Mouse (Mus musculus): ENCODE results near the gene Fcho1. TPM values are rescaled to one million over a fixed set of nuclear protein-coding genes. Genes with fewer than 3 reads are reported as not detected.

Fcho1 gene
- polyA plus RNA-seq, 1 experiment from 2014 or later = 1.4 TPM

DNA sequence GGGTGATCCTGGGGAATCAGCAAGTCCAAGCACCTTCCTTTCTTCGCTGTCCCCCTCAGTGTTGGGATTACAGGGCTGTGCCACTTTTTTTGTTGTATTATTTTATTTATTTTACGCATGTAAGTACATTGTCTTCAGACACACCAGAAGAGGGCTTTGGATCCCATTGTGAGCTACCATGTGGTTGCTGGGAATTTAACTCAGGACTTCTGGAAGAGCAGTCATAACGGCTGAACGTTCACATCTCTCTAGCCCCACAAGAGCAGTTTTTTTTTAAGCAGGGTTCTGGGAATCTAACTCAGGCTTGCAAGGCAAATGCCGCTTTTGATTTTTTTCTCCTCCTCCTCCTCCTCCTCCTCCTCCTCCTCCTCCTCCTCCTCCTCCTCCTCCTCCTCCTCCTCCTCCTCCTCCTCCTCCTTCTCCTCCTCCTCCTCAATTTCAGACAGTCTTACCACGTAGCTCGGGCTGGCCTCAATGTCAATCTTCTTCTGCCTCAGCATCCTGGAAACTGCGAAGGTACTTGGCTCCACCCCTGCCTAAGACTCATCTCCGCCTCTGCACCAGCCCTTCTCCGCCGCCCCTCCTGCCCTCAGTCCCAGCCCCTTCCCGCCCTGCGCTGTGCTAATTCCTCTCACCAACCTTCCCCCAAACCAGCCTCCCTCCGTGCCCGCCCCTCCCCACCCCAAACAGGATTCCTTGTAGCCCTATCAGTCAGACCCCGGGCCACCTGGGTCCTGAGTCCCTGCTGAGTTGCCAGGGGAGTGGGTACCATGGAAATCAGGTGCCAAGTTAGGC lies 3.5 kb upstream of the Fcho1 start:
- Histone ChIP-seq H3K4me3 (ENCODE audit: control insufficient read depth in 1 of 2, insufficient read depth in 1 of 2, low read depth in 1 of 2, low read length in 2 of 2) (peak overlapping the region; percentile 19 to 35; a peak in 3 of 4 replicates), H3K4me1 (ENCODE audit: control insufficient read depth in 2 of 2, insufficient read depth in 2 of 2, low read length in 2 of 2) (peaks cover 4 to 8% of the 10 kb centered on the region in 2 experiments; a peak in 2 of 4 replicates), H3K36me3 (ENCODE audit: control insufficient read depth, insufficient read depth, low read length) (no peaks in the 10 kb centered on the region), H3K4me2 (ENCODE audit: low read length) (peak overlapping the region; percentile 60), H3K27ac (replicated peaks in 1 of 2; ENCODE audit: control insufficient read depth in 1 of 2, insufficient read depth in 1 of 2, low read depth in 2 of 2, low read length in 2 of 2) (no peak overlapping the region), H3K9ac (ENCODE audit: low read length) (peak overlapping the region; percentile 8; the same call in 1 of the 2 replicates), H3K27me3 (ENCODE audit: control insufficient read depth, insufficient read depth, low read length) (peaks cover 48% of the 10 kb centered on the region), H3K9me3 (ENCODE audit: control insufficient read depth, low read length) (no peaks in the 10 kb centered on the region)
- no peak for ATAC-seq (ENCODE audit: insufficient number of reproducible peaks, insufficient read depth, low FRiP score, low read depth)
- WGBS = 6% methylated on average over 16 of the region's 16 CpGs

DNA sequence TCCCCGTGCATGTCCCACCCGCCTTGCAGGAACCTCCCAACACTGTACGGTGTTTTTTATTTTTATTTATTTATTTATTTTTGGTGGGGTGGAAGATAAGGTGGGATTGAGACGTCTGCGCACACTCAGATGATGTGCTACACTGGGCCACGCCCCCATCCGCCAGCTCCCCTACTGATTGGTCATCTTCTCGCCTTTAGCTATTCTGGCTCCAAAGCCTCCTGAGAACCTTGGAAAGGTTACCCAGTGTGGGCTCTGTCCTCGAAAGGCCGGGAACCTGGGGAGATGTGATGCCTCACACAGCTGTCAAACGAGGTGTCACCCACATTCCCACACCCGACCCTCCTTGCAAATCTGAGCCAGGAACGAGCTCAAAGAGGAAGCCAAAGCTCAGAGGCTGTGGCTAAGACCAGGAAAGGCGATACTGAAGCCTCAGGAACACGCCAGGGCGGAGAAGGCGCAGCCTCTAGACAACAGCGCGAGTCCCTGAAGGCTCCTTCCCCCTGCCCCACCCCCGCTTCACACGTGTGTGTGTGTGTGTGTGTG lies 2.8 kb upstream of the Fcho1 start:
- Histone ChIP-seq H3K9me3 (ENCODE audit: control insufficient read depth, low read length) (no peaks in the 10 kb centered on the region), H3K9ac (ENCODE audit: low read length) (peak overlapping the region; percentile 8; the same call in 1 of the 2 replicates), H3K36me3 (ENCODE audit: control insufficient read depth, insufficient read depth, low read length) (no peaks in the 10 kb centered on the region), H3K4me2 (ENCODE audit: low read length) (peak overlapping the region; percentile 60), H3K27me3 (ENCODE audit: control insufficient read depth, insufficient read depth, low read length) (peaks cover 53% of the 10 kb centered on the region), H3K27ac (replicated peaks in 1 of 2; ENCODE audit: control insufficient read depth in 1 of 2, insufficient read depth in 1 of 2, low read depth in 2 of 2, low read length in 2 of 2) (no peak overlapping the region), H3K4me1 (ENCODE audit: control insufficient read depth in 2 of 2, insufficient read depth in 2 of 2, low read length in 2 of 2) (peaks cover 4 to 8% of the 10 kb centered on the region in 2 experiments; a peak in 2 of 4 replicates), H3K4me3 (ENCODE audit: control insufficient read depth in 1 of 2, insufficient read depth in 1 of 2, low read depth in 1 of 2, low read length in 2 of 2) (peak overlapping the region; percentile 19 to 35; a peak in 3 of 4 replicates)
- WGBS = 7% methylated on average over 20 of the region's 21 CpGs
- ATAC-seq (ENCODE audit: insufficient number of reproducible peaks, insufficient read depth, low FRiP score, low read depth) = no peak

DNA sequence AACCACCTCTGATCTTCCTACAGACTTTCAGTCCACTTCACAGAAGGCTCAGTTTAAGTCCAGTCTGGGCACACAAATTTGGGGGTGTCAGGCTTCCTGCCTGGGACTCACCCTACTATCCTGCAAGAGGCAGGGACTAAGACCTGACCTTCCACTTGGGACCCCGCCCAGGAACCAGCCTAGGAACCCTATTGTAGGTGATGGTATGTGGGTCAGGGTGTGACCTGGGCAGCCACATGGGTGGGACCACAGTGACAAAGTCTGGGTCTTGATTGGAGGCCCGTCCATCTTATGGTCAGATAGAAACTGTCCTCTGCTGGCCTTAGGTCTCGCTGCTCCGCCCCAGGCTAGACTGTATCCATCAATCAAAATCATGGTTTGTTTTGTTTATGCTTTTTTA lies 1.1 kb downstream of the Fcho1 start:
- Histone ChIP-seq H3K4me1 (ENCODE audit: control insufficient read depth in 2 of 2, insufficient read depth in 2 of 2, low read length in 2 of 2) (peaks cover 4 to 8% of the 10 kb centered on the region in 2 experiments; a peak in 2 of 4 replicates), H3K9ac (ENCODE audit: low read length) (no peak overlapping the region), H3K27me3 (ENCODE audit: control insufficient read depth, insufficient read depth, low read length) (peaks cover 51% of the 10 kb centered on the region), H3K4me2 (ENCODE audit: low read length) (no peak overlapping the region), H3K4me3 (ENCODE audit: control insufficient read depth in 1 of 2, insufficient read depth in 1 of 2, low read depth in 1 of 2, low read length in 2 of 2) (no peak overlapping the region), H3K36me3 (ENCODE audit: control insufficient read depth, insufficient read depth, low read length) (no peaks in the 10 kb centered on the region), H3K27ac (replicated peaks in 1 of 2; ENCODE audit: control insufficient read depth in 1 of 2, insufficient read depth in 1 of 2, low read depth in 2 of 2, low read length in 2 of 2) (no peak overlapping the region), H3K9me3 (ENCODE audit: control insufficient read depth, low read length) (no peaks in the 10 kb centered on the region)
- no peak for ATAC-seq (ENCODE audit: insufficient number of reproducible peaks, insufficient read depth, low FRiP score, low read depth)
- 57% methylated on average over 4 of the region's 4 CpGs for WGBS

DNA sequence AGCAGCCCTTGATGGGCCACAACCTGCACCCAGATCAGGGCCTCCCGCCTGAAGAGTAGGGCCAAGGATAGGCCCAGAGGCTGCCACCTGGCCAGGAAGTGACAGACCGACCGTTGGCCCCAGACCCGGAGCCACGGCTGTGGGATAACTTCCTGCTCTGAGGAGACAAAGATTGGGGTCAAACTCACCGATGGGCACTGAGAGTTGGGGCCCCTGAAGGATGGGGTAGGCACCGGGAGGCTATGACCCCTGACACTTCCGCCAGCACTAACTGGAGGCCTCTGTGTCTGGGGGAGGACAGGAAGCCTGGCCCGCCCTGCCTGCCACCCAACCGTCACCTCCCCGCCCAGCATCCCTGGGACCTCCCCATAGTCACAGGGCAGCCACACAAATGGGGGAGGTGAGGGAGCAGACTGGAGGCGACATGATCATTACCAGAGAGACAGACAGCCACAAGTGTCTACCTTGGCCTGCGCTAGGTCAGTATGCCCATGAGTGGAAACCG lies 2.4 kb downstream of the Fcho1 start:
- H3K36me3 ChIP-seq (ENCODE audit: control insufficient read depth, insufficient read depth, low read length) = no peaks in the 10 kb centered on the region
- H3K9me3 ChIP-seq (ENCODE audit: control insufficient read depth, low read length) = no peaks in the 10 kb centered on the region
- no peak for ATAC-seq (ENCODE audit: insufficient number of reproducible peaks, insufficient read depth, low FRiP score, low read depth)
- WGBS = 49% methylated on average over 14 of the region's 14 CpGs
- peaks cover 0 to 7% of the 10 kb centered on the region in 2 experiments; a peak in 1 of 4 replicates for H3K4me1 ChIP-seq (ENCODE audit: control insufficient read depth in 2 of 2, insufficient read depth in 2 of 2, low read length in 2 of 2)
- peaks cover 53% of the 10 kb centered on the region for H3K27me3 ChIP-seq (ENCODE audit: control insufficient read depth, insufficient read depth, low read length)
- H3K9ac ChIP-seq (ENCODE audit: low read length) = no peak overlapping the region
- H3K4me2 ChIP-seq (ENCODE audit: low read length) = no peak overlapping the region
- no peak overlapping the region for H3K27ac ChIP-seq (replicated peaks in 1 of 2; ENCODE audit: control insufficient read depth in 1 of 2, insufficient read depth in 1 of 2, low read depth in 2 of 2, low read length in 2 of 2)
- no peak overlapping the region for H3K4me3 ChIP-seq (ENCODE audit: control insufficient read depth in 1 of 2, insufficient read depth in 1 of 2, low read depth in 1 of 2, low read length in 2 of 2)

DNA sequence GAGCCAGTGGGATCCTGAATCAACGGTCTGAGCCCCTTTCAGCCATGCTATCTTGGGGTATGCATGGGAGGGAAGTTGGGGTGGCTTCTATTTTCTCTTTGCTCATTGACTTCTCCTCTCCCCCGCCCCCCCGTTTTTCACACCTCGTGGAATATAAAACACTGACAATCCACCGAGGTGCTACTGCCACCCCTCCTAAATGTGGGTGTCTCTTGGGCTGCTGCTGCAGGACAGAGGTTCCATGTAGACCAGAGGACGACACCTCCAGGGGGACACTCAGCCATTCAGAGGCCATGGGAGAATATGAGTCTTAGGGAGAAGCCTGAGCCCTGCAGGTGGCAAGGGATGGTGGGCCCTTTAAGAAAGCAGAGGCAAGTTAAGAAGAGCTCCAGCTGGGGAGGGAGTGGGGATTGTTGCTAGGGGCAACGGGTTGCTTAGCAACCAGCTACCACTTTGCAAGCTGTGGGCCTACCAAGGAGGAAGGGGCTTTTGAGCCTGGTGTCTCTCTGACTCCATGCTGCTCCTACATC lies 5.5 kb downstream of the Fcho1 start:
- Histone ChIP-seq H3K27me3 (ENCODE audit: control insufficient read depth, insufficient read depth, low read length) (peaks cover 36% of the 10 kb centered on the region), H3K36me3 (ENCODE audit: control insufficient read depth, insufficient read depth, low read length) (no peaks in the 10 kb centered on the region), H3K4me2 (ENCODE audit: low read length) (no peak overlapping the region), H3K9ac (ENCODE audit: low read length) (no peak overlapping the region), H3K4me3 (ENCODE audit: control insufficient read depth in 1 of 2, insufficient read depth in 1 of 2, low read depth in 1 of 2, low read length in 2 of 2) (no peak overlapping the region), H3K27ac (replicated peaks in 1 of 2; ENCODE audit: control insufficient read depth in 1 of 2, insufficient read depth in 1 of 2, low read depth in 2 of 2, low read length in 2 of 2) (no peak overlapping the region), H3K4me1 (ENCODE audit: control insufficient read depth in 2 of 2, insufficient read depth in 2 of 2, low read length in 2 of 2) (0 out of 4 replicates have a peak, but pooled peaks cover 0 to 3% of the 10 kb centered on the region in 2 experiments), H3K9me3 (ENCODE audit: control insufficient read depth, low read length) (no peaks in the 10 kb centered on the region)
- ATAC-seq (ENCODE audit: insufficient number of reproducible peaks, insufficient read depth, low FRiP score, low read depth) = no peak
- 38% methylated on average over 7 of the region's 7 CpGs for WGBS

DNA sequence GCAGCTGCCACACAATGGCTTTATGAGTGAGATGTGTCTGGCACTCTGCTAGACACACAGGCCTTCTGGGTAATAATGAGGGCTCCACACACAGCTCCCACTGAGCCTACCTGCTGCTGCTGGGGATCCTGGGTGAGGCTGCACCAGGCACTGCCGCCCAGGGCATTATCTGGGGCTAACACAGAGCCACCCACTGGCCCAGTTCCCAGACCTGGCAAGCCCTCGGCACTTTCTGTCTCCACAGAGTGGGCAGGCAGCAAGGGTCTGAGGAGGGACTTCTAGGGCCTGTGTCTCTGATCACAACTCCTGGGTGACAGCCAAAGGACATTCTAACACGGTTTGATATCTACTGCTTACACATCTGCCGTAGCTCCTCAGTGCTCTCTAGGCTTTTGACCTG lies 6.3 kb downstream of the Fcho1 start:
- no peak for ATAC-seq (ENCODE audit: insufficient number of reproducible peaks, insufficient read depth, low FRiP score, low read depth)
- Histone ChIP-seq H3K4me2 (ENCODE audit: low read length) (no peak overlapping the region), H3K27ac (replicated peaks in 1 of 2; ENCODE audit: control insufficient read depth in 1 of 2, insufficient read depth in 1 of 2, low read depth in 2 of 2, low read length in 2 of 2) (no peak overlapping the region), H3K36me3 (ENCODE audit: control insufficient read depth, insufficient read depth, low read length) (no peaks in the 10 kb centered on the region), H3K9ac (ENCODE audit: low read length) (no peak overlapping the region), H3K27me3 (ENCODE audit: control insufficient read depth, insufficient read depth, low read length) (peaks cover 34% of the 10 kb centered on the region), H3K4me3 (ENCODE audit: control insufficient read depth in 1 of 2, insufficient read depth in 1 of 2, low read depth in 1 of 2, low read length in 2 of 2) (no peak overlapping the region), H3K9me3 (ENCODE audit: control insufficient read depth, low read length) (no peaks in the 10 kb centered on the region), H3K4me1 (ENCODE audit: control insufficient read depth in 2 of 2, insufficient read depth in 2 of 2, low read length in 2 of 2) (0 out of 4 replicates have a peak, but pooled peaks cover 0 to 3% of the 10 kb centered on the region in 2 experiments)
- 20% methylated on average over 4 of the region's 4 CpGs for WGBS

DNA sequence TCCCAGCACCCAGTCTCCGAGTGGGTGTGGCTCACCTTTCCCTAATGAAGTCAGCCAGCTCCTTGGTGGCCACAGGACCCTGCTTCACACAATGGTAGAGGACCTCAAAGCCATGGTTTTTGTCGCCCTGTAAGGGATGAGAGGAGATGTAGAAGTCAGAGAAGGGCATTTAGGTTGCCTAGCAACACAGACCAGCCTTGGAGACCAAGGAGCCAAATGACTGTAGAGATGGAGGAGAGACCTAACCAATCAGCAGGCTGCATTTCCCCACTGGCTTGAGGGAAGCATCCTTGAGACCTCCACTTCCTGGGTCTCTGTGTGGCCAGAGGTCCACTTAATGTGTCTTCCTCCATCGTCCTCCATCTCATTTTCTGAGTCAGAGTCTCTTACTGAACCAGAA lies 7.3 kb downstream of the Fcho1 start:
- H3K36me3 ChIP-seq (ENCODE audit: control insufficient read depth, insufficient read depth, low read length) = no peaks in the 10 kb centered on the region
- H3K9me3 ChIP-seq (ENCODE audit: control insufficient read depth, low read length) = no peaks in the 10 kb centered on the region
- WGBS = 27% methylated on average over 3 of the region's 3 CpGs
- H3K9ac ChIP-seq (ENCODE audit: low read length) = no peak overlapping the region
- no peak overlapping the region for H3K4me2 ChIP-seq (ENCODE audit: low read length)
- H3K4me3 ChIP-seq (ENCODE audit: control insufficient read depth in 1 of 2, insufficient read depth in 1 of 2, low read depth in 1 of 2, low read length in 2 of 2) = no peak overlapping the region
- H3K27me3 ChIP-seq (ENCODE audit: control insufficient read depth, insufficient read depth, low read length) = peaks cover 32% of the 10 kb centered on the region
- no peak overlapping the region for H3K27ac ChIP-seq (replicated peaks in 1 of 2; ENCODE audit: control insufficient read depth in 1 of 2, insufficient read depth in 1 of 2, low read depth in 2 of 2, low read length in 2 of 2)
- no peak for ATAC-seq (ENCODE audit: insufficient number of reproducible peaks, insufficient read depth, low FRiP score, low read depth)
- 0 out of 4 replicates have a peak, but pooled peaks cover 0 to 3% of the 10 kb centered on the region in 2 experiments for H3K4me1 ChIP-seq (ENCODE audit: control insufficient read depth in 2 of 2, insufficient read depth in 2 of 2, low read length in 2 of 2)
